Mouse (Mus musculus): ENCODE results near the gene Cep89.

Cep89 gene

DNA sequence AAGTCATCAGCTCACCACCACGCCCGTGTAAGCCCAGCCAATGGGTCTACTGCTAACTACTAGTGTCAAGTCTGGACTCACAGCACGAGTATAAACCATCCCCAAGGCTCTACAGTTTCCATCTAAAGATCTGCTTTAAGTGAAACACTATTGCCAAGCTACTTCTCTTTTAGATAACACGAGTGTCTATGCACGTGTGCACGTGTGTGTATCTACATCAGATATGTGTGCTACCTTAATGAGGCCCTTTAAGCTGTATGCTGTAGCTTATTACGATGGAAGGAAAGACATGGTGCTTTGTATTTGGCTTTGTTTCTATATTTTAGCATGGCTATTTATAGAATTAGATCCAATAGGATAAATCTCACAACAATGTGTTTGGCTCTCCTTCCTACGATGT, 89.7 kb downstream of the Cep89 start:
- DNase-seq (ENCODE audit: low spot score): no peak

Measured in yolk sac, embryonic 10.5 days (tissue).